Comparison of ENCODE assay signal across 10 mouse cellular contexts in genomic region chr16:95615579-95615978, GRCm38 (mm10). TPM values are rescaled to one million over a fixed set of nuclear protein-coding genes. Genes with fewer than 3 reads are reported as not detected.
DNase-seq lines count a peak whose midpoint lies in the region; ATAC-seq and TF ChIP-seq lines count a peak whose summit lies in the region.
"Had no signal": no experiment of that assay in that cellular context is flagged by ENCODE, and none has a peak within 500 bp of the region (broad histone marks: within the 10 kb centered on the region; RNA-seq: fewer than 3 reads in every experiment).

No protein-coding gene starts in this region.

- no peak overlapping the region for H3K9ac ChIP-seq in liver, embryonic 13.5 days
- no peak overlapping the region for H3K9ac ChIP-seq in stomach, postnatal 0 days (ENCODE audit: low read length)
- H3K9ac ChIP-seq in midbrain, embryonic 14.5 days (replicated peaks; ENCODE audit: low read length), result no peak overlapping the region
- H3K9ac ChIP-seq: embryonic facial prominence, embryonic 13.5 days; limb, embryonic 13.5 days had no signal

- no peak overlapping the region for H3K4me3 ChIP-seq in liver, embryonic 13.5 days (replicated peaks)
- H3K4me3 ChIP-seq in stomach, postnatal 0 days (ENCODE audit: low read depth, low read length), result no peak overlapping the region
- H3K4me3 ChIP-seq in midbrain, embryonic 14.5 days (replicated peaks; ENCODE audit: low read depth, low read length), result no peak overlapping the region
- H3K4me3 ChIP-seq: embryonic facial prominence, embryonic 13.5 days; limb, embryonic 13.5 days had no signal

- peak; percentile 12 for DNase-seq in gastrocnemius, adult 18-20 months (ENCODE audit: low spot score)
- DNase-seq in gastrocnemius, postnatal 4 days (ENCODE audit: low spot score in 2 of 2), result no peak
- DNase-seq in ovary, postnatal 36 days (ENCODE audit: low spot score), result peak; percentile 17
- DNase-seq in ovary, postnatal 10 days (ENCODE audit: low spot score), result no peak
- peak; percentile 21 for DNase-seq in cerebellum, adult 9-10 months
- DNase-seq in liver, embryonic 13.5 days, result peak; percentile 11
- DNase-seq in stomach, postnatal 0 days (ENCODE audit: low spot score), result peak; percentile 37
- no peak for DNase-seq in midbrain, embryonic 14.5 days

- no peaks in the 10 kb centered on the region for H3K36me3 ChIP-seq in liver, embryonic 13.5 days
- no peaks in the 10 kb centered on the region for H3K36me3 ChIP-seq in stomach, postnatal 0 days (ENCODE audit: control insufficient read depth, insufficient read depth, low read length)
- H3K36me3 ChIP-seq in midbrain, embryonic 14.5 days (ENCODE audit: control insufficient read depth, insufficient read depth, low read length), result no peaks in the 10 kb centered on the region
- H3K36me3 ChIP-seq: embryonic facial prominence, embryonic 13.5 days; limb, embryonic 13.5 days had no signal

- no peak for ATAC-seq in liver, embryonic 13.5 days (ENCODE audit: low read depth)
- no peak for ATAC-seq in stomach, postnatal 0 days (ENCODE audit: low FRiP score, low TSS enrichment)
- no peak for ATAC-seq in midbrain, embryonic 14.5 days (ENCODE audit: low FRiP score, low TSS enrichment)

- H3K9me3 ChIP-seq in liver, embryonic 13.5 days (replicated peaks), result no peaks in the 10 kb centered on the region
- no peaks in the 10 kb centered on the region for H3K9me3 ChIP-seq in stomach, postnatal 0 days (ENCODE audit: control insufficient read depth, low read length)
- H3K9me3 ChIP-seq in midbrain, embryonic 14.5 days (ENCODE audit: control insufficient read depth, low read length), result no peaks in the 10 kb centered on the region
- H3K9me3 ChIP-seq: embryonic facial prominence, embryonic 13.5 days; limb, embryonic 13.5 days had no signal

- H3K27me3 ChIP-seq in liver, embryonic 13.5 days, result no peaks in the 10 kb centered on the region
- no peaks in the 10 kb centered on the region for H3K27me3 ChIP-seq in stomach, postnatal 0 days (ENCODE audit: control insufficient read depth, insufficient read depth, low read length)
- no peaks in the 10 kb centered on the region for H3K27me3 ChIP-seq in midbrain, embryonic 14.5 days (ENCODE audit: control insufficient read depth, insufficient read depth, low read length)
- H3K27me3 ChIP-seq: embryonic facial prominence, embryonic 13.5 days; limb, embryonic 13.5 days had no signal

- 24% methylated on average over 6 of the region's 6 CpGs for WGBS in liver, embryonic 13.5 days (ENCODE audit: insufficient replicate concordance)
- WGBS in stomach, postnatal 0 days, result 39% methylated on average over 6 of the region's 6 CpGs
- 41% methylated on average over 6 of the region's 6 CpGs for WGBS in midbrain, embryonic 14.5 days

- H3K27ac ChIP-seq in liver, embryonic 13.5 days, result no peak overlapping the region
- no peak overlapping the region for H3K27ac ChIP-seq in stomach, postnatal 0 days (replicated peaks)
- H3K27ac ChIP-seq in midbrain, embryonic 14.5 days (replicated peaks; ENCODE audit: low read depth, low read length), result no peak overlapping the region
- H3K27ac ChIP-seq: embryonic facial prominence, embryonic 13.5 days; limb, embryonic 13.5 days had no signal

- no peak for TF ChIP-seq EP300 in stomach, postnatal 0 days (optimal IDR thresholded peaks at IDR 0.05)

- no peak overlapping the region for H3K4me2 ChIP-seq in liver, embryonic 13.5 days
- H3K4me2 ChIP-seq in stomach, postnatal 0 days (replicated peaks; ENCODE audit: low read depth), result no peak overlapping the region
- H3K4me2 ChIP-seq in midbrain, embryonic 14.5 days (ENCODE audit: low read length), result no peak overlapping the region
- H3K4me2 ChIP-seq: embryonic facial prominence, embryonic 13.5 days; limb, embryonic 13.5 days had no signal

- TF ChIP-seq CTCF in stomach, postnatal 0 days (IDR thresholded peaks at IDR 0.05; ENCODE audit: low read depth), result peak; percentile 78

- no peaks in the 10 kb centered on the region for H3K4me1 ChIP-seq in liver, embryonic 13.5 days (replicated peaks)
- no peaks in the 10 kb centered on the region for H3K4me1 ChIP-seq in stomach, postnatal 0 days (replicated peaks; ENCODE audit: control insufficient read depth, insufficient read depth)
- H3K4me1 ChIP-seq in midbrain, embryonic 14.5 days (ENCODE audit: control insufficient read depth, insufficient read depth, low read length), result no peaks in the 10 kb centered on the region

RNA-seq across cellular contexts. Expression of gene Erg, which starts 29.2 kb away (rescaled TPM):
- 1 to 10 TPM; 6.8 to 9.2 TPM for total RNA-seq in gastrocnemius, adult 18-20 months (2021)
- 10 to 100 TPM; 22.0 to 23.5 TPM for total RNA-seq in gastrocnemius, postnatal 4 days (2021)
- 1.1 and 1.5 TPM in 2 replicates for polyA plus RNA-seq in liver, embryonic 13.5 days (2015; fragmentation: Nextera tagmentation; extraction: Ambion mirVana)
- polyA plus RNA-seq in stomach, postnatal 0 days (2015; fragmentation: Nextera tagmentation; extraction: Ambion mirVana), result 1.3 and 2.1 TPM in 2 replicates
- 0.40 and 1.3 TPM in 2 replicates for polyA plus RNA-seq in midbrain, embryonic 14.5 days (2014; fragmentation: Nextera tagmentation; extraction: Ambion mirVana)

Comparison
In these comparisons a context has a peak if more than half of its experiments do, and no peak if none do; other contexts are left out.
1. DNase-seq: peak in gastrocnemius, adult 18-20 months (single experiment), ovary, postnatal 36 days (single experiment), cerebellum, adult 9-10 months (single experiment), liver, embryonic 13.5 days (single experiment) and stomach, postnatal 0 days (single experiment); none in gastrocnemius, postnatal 4 days (0 of 2), ovary, postnatal 10 days (single experiment) and midbrain, embryonic 14.5 days (single experiment).